In the genomic region with DNA sequence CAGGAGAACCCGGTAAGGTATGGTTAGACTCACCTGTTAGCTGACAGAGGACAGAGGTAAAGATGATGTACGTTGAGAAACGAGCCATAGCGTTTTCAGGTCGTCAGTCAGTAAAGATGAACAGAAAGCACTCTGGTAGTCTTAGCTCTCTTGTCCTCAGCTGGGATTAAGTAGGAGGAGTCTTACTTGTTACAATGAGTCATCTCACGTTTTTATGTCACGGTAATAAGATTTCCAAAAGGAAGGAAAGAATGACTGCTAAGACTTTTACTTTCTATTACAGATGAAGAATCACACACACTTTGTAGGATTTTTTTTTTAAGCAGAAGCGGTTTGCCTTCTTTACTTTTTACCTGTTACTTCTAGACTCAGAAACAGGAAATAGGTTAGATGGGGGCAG, we compare ENCODE assay signal across 28 mouse cellular contexts. TPM values are rescaled to one million over a fixed set of nuclear protein-coding genes. Genes with fewer than 3 reads are reported as not detected.
DNase-seq lines count a peak whose midpoint lies in the region; TF ChIP-seq lines count a peak whose summit lies in the region.
"Had no signal": no experiment of that assay in that cellular context is flagged by ENCODE, and none has a peak within 500 bp of the region (broad histone marks: within the 10 kb centered on the region; RNA-seq: fewer than 3 reads in every experiment).

No protein-coding gene starts in this region.

- no peak for DNase-seq in lung, adult 2 months
- DNase-seq in lung, postnatal 36 days, result no peak
- DNase-seq in CH12.LX (ENCODE audit: extremely low read depth), result peak; percentile 58
- DNase-seq in induced T-regulatory cell, adult 2 months (ENCODE audit: low read depth), result peak; percentile 71
- no peak for DNase-seq in embryo, embryonic 10 days (ENCODE audit: low spot score)
- no peak for DNase-seq in spleen, postnatal 36 days (ENCODE audit: low spot score in 2 of 2)
- no peak for DNase-seq in cerebellum, adult 8-10 months
- DNase-seq: adrenal gland, postnatal 25 days; cerebellum, adult 11-12 months; cerebellum, postnatal 25 days; gastrocnemius, postnatal 14 days; heart, adult 2 months; heart, postnatal 14 days; kidney, adult 2 months; liver; thymus, postnatal 25 days had no signal

- H3K9me3 ChIP-seq in CH12.LX (replicated peaks; ENCODE audit: low read length), result no peaks in the 10 kb centered on the region
- H3K9me3 ChIP-seq: forebrain, embryonic 15.5 days; heart, embryonic 13.5 days; hindbrain, embryonic 12.5 days; limb, embryonic 10.5 days; liver, embryonic 15.5 days; midbrain, embryonic 15.5 days; neural tube, embryonic 15.5 days; stomach, embryonic 15.5 days had no signal

- no peaks in the 10 kb centered on the region for H3K27me3 ChIP-seq in CH12.LX (replicated peaks)
- H3K27me3 ChIP-seq in small intestine, adult 2 months (ENCODE audit: control insufficient read depth, insufficient read depth, low read length), result no peaks in the 10 kb centered on the region
- H3K27me3 ChIP-seq: forebrain, embryonic 15.5 days; heart, embryonic 13.5 days; hindbrain, embryonic 12.5 days; liver, embryonic 15.5 days; midbrain, embryonic 15.5 days; neural tube, embryonic 15.5 days; stomach, embryonic 15.5 days had no signal

- dilution Hi-C loops in CH12.LX (cut with MboI; ENCODE audit: extremely low pct_ligation_motif_present, extremely low pct_unique_long_range_greater_than_20kb, low sequenced_read_pairs), result no loop called here

- TF ChIP-seq RAD21 in CH12.LX (IDR thresholded peaks at IDR 0.05; ENCODE audit: low read depth, low read length), result no peak

- no peak for TF ChIP-seq CTCF in lung, adult 2 months (IDR thresholded peaks at IDR 0.05; ENCODE audit: insufficient read depth, low read length)
- TF ChIP-seq CTCF in CH12.LX (conservative IDR thresholded peaks at IDR 0.05 in 1 of 2, IDR thresholded peaks at IDR 0.05 in 1 of 2; ENCODE audit: low read depth in 2 of 2, low read length in 2 of 2), result no peak
- no peak for TF ChIP-seq CTCF in small intestine, adult 2 months (IDR thresholded peaks at IDR 0.05; ENCODE audit: extremely low read depth, insufficient read length, insufficient replicate concordance, low read depth, low read length)

- H3K27ac ChIP-seq in CH12.LX (ENCODE audit: insufficient read depth, low read depth), result no peak overlapping the region
- H3K27ac ChIP-seq in small intestine, adult 2 months (ENCODE audit: insufficient read depth, low read depth, low read length), result peak overlapping the region; percentile 59; the same call in 1 of the 2 replicates
- H3K27ac ChIP-seq: forebrain, embryonic 15.5 days; heart, adult 2 months; heart, embryonic 13.5 days; hindbrain, embryonic 12.5 days; kidney, postnatal 0 days; limb, embryonic 10.5 days; liver, embryonic 15.5 days; midbrain, embryonic 15.5 days; neural tube, embryonic 15.5 days; stomach, embryonic 15.5 days had no signal

- no peaks in the 10 kb centered on the region for H3K79me2 ChIP-seq in CH12.LX (replicated peaks; ENCODE audit: control insufficient read depth, extremely low read depth, insufficient read depth, poor library complexity, severe bottlenecking)

- no peaks in the 10 kb centered on the region for H3K36me3 ChIP-seq in CH12.LX (replicated peaks in 1 of 2; ENCODE audit: control insufficient read depth in 1 of 2, insufficient read depth in 1 of 2, low read length in 1 of 2)
- no peaks in the 10 kb centered on the region for H3K36me3 ChIP-seq in small intestine, adult 2 months (ENCODE audit: control insufficient read depth, insufficient read depth, low read length)
- H3K36me3 ChIP-seq: forebrain, embryonic 15.5 days; heart, embryonic 13.5 days; hindbrain, embryonic 12.5 days; limb, embryonic 10.5 days; liver, embryonic 15.5 days; midbrain, embryonic 15.5 days; neural tube, embryonic 15.5 days; stomach, embryonic 15.5 days had no signal

- H3K4me1 ChIP-seq in lung, adult 2 months (ENCODE audit: control insufficient read depth, insufficient read depth, low read length), result no peaks in the 10 kb centered on the region
- H3K4me1 ChIP-seq in CH12.LX (ENCODE audit: control insufficient read depth in 1 of 2, insufficient read depth in 2 of 2), result peaks cover 8 to 52% of the 10 kb centered on the region in 2 experiments; a peak in 3 of 4 replicates
- no peaks in the 10 kb centered on the region for H3K4me1 ChIP-seq in small intestine, adult 2 months (ENCODE audit: control insufficient read depth, insufficient read depth, insufficient read length, low read length)
- H3K4me1 ChIP-seq: forebrain, embryonic 15.5 days; heart, embryonic 13.5 days; hindbrain, embryonic 12.5 days; limb, embryonic 10.5 days; midbrain, embryonic 15.5 days; neural tube, embryonic 15.5 days; stomach, embryonic 15.5 days had no signal

- peak overlapping the region; percentile 43 for H3K4me3 ChIP-seq in lung, adult 2 months (replicated peaks; ENCODE audit: extremely low read depth, low read depth, low read length)
- H3K4me3 ChIP-seq in CH12.LX (replicated peaks in 1 of 3; ENCODE audit: low read depth in 2 of 3, low read length in 2 of 3, poor library complexity in 1 of 3), result peak overlapping the region; percentile 19 to 63 (median 50)
- no peak overlapping the region for H3K4me3 ChIP-seq in small intestine, adult 2 months (ENCODE audit: low read depth, low read length)
- H3K4me3 ChIP-seq: forebrain, embryonic 15.5 days; heart, adult 2 months; heart, embryonic 13.5 days; hindbrain, embryonic 12.5 days; limb, embryonic 10.5 days; liver, embryonic 15.5 days; midbrain, embryonic 15.5 days; myocyte; neural tube, embryonic 15.5 days; stomach, embryonic 15.5 days had no signal

- no peak for TF ChIP-seq POLR2A in lung, adult 2 months (IDR thresholded peaks at IDR 0.05; ENCODE audit: borderline replicate concordance, extremely low read depth, low read depth, low read length)
- no peak for TF ChIP-seq POLR2A in CH12.LX (IDR thresholded peaks at IDR 0.05; ENCODE audit: low read depth, low read length)
- TF ChIP-seq POLR2A in small intestine, adult 2 months (IDR thresholded peaks at IDR 0.05; ENCODE audit: low read depth, low read length), result no peak

- in situ Hi-C loops in CH12.LX (cut with MboI; ENCODE audit: low pct_ligation_motif_present, low pct_unique_long_range_greater_than_20kb, low sequenced_read_pairs), result no loop called here

- H3K4me2 ChIP-seq in CH12.LX (ENCODE audit: insufficient read depth, low read depth, poor library complexity, severe bottlenecking), result peak overlapping the region; percentile 80
- H3K4me2 ChIP-seq: forebrain, embryonic 15.5 days; heart, embryonic 13.5 days; hindbrain, embryonic 12.5 days; liver, embryonic 15.5 days; midbrain, embryonic 15.5 days; neural tube, embryonic 15.5 days; stomach, embryonic 15.5 days had no signal

- no peak overlapping the region for H3K9ac ChIP-seq in CH12.LX (ENCODE audit: insufficient read depth, low read depth)
- H3K9ac ChIP-seq: forebrain, embryonic 15.5 days; heart, embryonic 13.5 days; hindbrain, embryonic 12.5 days; liver, embryonic 15.5 days; midbrain, embryonic 15.5 days; neural tube, embryonic 15.5 days; stomach, embryonic 15.5 days had no signal

- 57% methylated on average over 8 of the region's 8 CpGs for WGBS in lung, adult 2 months
- WGBS in small intestine, adult 2 months, result 43% methylated on average over 8 of the region's 8 CpGs

- TF ChIP-seq EP300 in CH12.LX (IDR thresholded peaks at IDR 0.05; ENCODE audit: low read length), result no peak

TF ChIP-seq in CH12.LX, 34 proteins besides CTCF, POLR2A, EP300 and RAD21:
- TF ChIP-seq JUN (IDR thresholded peaks at IDR 0.05; ENCODE audit: insufficient read depth, low read depth, low read length), result peak; percentile 73
- TF ChIP-seq ZNF384 (IDR thresholded peaks at IDR 0.05; ENCODE audit: low read depth, low read length), result peak; percentile 35; the same call in 1 of the 2 replicates
- TF ChIP-seq JUND (conservative IDR thresholded peaks at IDR 0.05; ENCODE audit: low read depth, low read length), result peak; percentile 79
- no peak for TF ChIP-seq HCFC1 (IDR thresholded peaks at IDR 0.05; ENCODE audit: low read depth, low read length)
- peak; percentile 85 for TF ChIP-seq ETS1 (conservative IDR thresholded peaks at IDR 0.05; ENCODE audit: low read depth, low read length)
- no peak for TF ChIP-seq MYC (IDR thresholded peaks at IDR 0.05; ENCODE audit: low read depth, low read length)
- peak; percentile 95 for TF ChIP-seq BHLHE40 (IDR thresholded peaks at IDR 0.05; ENCODE audit: low read depth, low read length)

RNA-seq across cellular contexts. Expression of a gene that starts 4.0 kb away (rescaled TPM):
- polyA plus RNA-seq in lung, adult 2 months (2012; rRNA removed), result 2.1 and 2.2 TPM in 2 replicates
- total RNA-seq in CH12.LX (2012; rRNA removed), result 6.8 and 10.5 TPM in 2 replicates
- total RNA-seq in CH12.LX (2014; rRNA removed), result 15.4 and 15.8 TPM in 2 replicates
- polyA plus RNA-seq in CH12.LX (2012; ENCODE audit: insufficient read length, low read depth), result 9.5 and 10.6 TPM in 2 replicates
- 1.2 and 1.6 TPM in 2 replicates for polyA plus RNA-seq in small intestine, adult 2 months (2012; rRNA removed)
- total RNA-seq: gastrocnemius, postnatal 14 days; layer of hippocampus, postnatal 25 days had no signal
- polyA plus RNA-seq: forebrain, embryonic 15.5 days; heart, embryonic 13.5 days; hindbrain, embryonic 12.5 days; kidney, postnatal 0 days; limb, embryonic 10.5 days; midbrain, embryonic 15.5 days; myocyte had no signal

RNA-seq across cellular contexts. Expression of a gene that starts 33.0 kb away (rescaled TPM):
- 9.2 and 14.4 TPM in 2 replicates for polyA plus RNA-seq in lung, adult 2 months (2012; rRNA removed)
- total RNA-seq in CH12.LX (2012; rRNA removed) (65.0 and 96.4 TPM in 2 replicates), CH12.LX (2014; rRNA removed) (218 and 231 TPM in 2 replicates)
- 80.3 and 87.6 TPM in 2 replicates for polyA plus RNA-seq in CH12.LX (2012; ENCODE audit: insufficient read length, low read depth)
- 3.9 and 5.6 TPM in 2 replicates for polyA plus RNA-seq in small intestine, adult 2 months (2012; rRNA removed)
- polyA plus RNA-seq: myocyte had no signal

RNA-seq across cellular contexts. Expression of a gene that starts 41.6 kb away (rescaled TPM):
- polyA plus RNA-seq in lung, adult 2 months (2012; rRNA removed), result 2.2 and 2.6 TPM in 2 replicates
- total RNA-seq in CH12.LX (2012; rRNA removed) (43.6 and 46.7 TPM in 2 replicates), CH12.LX (2014; rRNA removed) (53.6 and 57.8 TPM in 2 replicates)
- 68.6 and 74.4 TPM in 2 replicates for polyA plus RNA-seq in CH12.LX (2012; ENCODE audit: insufficient read length, low read depth)
- polyA plus RNA-seq in small intestine, adult 2 months (2012; rRNA removed), result 0.85 and 1.5 TPM in 2 replicates
- polyA plus RNA-seq: hindbrain, embryonic 12.5 days; limb, embryonic 10.5 days; myocyte had no signal

Comparison
In these comparisons a context has a peak if more than half of its experiments do, and no peak if none do; other contexts are left out.
1. DNase-seq: peak in CH12.LX (single experiment) and induced T-regulatory cell, adult 2 months (single experiment); none in lung, adult 2 months (single experiment), lung, postnatal 36 days (single experiment), embryo, embryonic 10 days (single experiment), spleen, postnatal 36 days (0 of 2) and cerebellum, adult 8-10 months (single experiment).
2. RNA of a gene that starts 41.6 kb away (polyA plus RNA-seq): 68.6 to 74.4 TPM in CH12.LX; 2.2 to 2.6 TPM in lung, adult 2 months and 0.85 to 1.5 TPM in small intestine, adult 2 months; every median in the first group is over 10 times any median in the second.